Mouse (Mus musculus) urinary bladder, postnatal 10 days (tissue): ENCODE measurements around the gene Clstn2.

ENCODE experiments used
- DNase-seq: peaks from one replicate; pipeline ENCODE4 v3.0.0; 2022; ENCODE audit warnings: low spot score

The Clstn2 gene

DNA sequence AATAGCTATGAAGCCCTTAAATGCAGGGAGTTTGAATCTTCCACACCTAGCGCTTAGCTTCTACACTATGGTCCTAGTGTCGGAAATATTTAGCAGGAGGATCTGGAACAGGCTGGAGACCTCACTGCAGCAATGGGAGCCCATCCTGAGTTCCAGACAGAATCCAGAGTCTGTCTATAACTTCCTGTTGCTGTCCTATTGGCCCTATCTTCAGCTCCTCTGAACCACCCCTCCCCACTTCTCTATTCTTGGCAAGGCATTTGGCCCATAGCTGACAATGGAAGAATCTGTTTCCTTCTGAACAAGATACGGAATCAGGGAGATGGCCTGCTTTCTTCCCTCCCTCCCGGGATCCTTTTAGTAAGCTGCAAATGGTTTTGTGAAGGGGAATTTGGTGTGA lies 488.6 kb downstream of the Clstn2 start:
- no peak for DNase-seq

DNA sequence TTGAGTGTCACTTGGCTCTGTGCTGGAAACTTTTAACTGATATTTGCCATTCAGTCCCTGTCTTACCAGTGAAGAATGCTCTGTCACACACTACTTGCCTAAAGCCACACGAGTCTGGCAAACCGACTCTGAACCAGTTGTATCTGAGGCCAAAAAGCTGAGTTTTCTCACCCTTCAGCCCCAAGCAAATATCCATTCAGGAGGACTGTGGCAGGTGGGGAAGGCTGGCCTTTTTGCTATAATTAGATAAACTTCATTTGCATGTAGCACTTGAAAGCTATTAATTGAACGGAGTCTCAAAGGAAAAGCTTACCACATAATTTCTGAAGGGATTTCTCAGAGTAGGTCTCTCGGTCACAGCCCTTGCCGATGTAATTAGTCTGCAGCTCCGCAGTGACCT lies 491.6 kb downstream of the Clstn2 start:
- DNase-seq: no peak

DNA sequence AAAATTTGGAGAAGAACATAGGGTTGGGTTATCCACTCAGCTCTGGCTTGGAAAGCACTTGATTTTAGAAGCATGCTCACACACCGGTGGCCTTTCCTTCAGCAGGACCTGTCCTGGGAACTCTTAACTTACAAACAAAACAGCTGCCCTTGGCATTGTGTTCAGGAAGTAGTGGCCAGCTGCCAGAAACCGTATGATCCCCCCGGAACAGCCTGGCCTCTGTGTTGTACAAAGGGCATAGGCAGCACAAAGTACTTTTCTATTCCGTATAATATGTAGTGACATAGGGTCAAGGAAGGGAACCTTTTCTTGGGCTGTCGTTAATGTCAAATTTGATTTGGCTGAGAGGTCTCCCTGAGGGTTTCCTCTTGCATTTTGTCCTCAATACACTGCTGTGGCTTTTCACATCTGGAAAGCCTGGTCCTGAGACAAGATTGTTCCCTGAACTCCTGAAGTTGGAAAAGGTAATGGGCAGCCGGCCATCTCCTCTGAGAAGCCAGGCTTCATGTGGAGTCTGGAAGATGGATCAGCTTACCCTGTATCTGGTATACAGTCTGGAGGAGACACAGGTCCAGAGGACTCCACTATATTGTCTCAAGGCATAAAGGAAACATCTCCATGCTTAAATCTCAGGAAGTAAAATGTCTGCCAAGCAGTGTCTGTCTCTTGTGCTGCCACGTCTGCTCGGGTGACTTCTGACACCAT lies 494.8 kb downstream of the Clstn2 start:
- no peak for DNase-seq

DNA sequence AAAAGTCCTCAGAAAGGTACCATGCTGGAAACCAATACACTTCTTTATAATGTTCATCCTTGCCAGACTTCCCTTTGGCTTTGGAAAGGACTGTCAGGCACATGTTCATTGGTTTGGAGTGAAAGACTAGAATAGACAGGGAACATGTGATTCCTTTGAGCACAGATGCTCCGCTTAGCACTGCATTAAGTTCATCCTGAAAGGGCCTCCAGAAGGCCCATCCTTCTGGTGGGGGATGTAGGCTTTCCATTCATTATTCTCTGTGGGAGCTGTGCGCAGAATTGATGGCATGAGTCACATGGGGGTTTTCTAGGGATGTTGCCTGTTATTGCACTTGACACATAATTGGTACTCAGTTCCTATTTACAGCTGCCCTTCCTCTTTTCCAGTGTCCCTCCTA lies 498.8 kb downstream of the Clstn2 start:
- no peak for DNase-seq

DNA sequence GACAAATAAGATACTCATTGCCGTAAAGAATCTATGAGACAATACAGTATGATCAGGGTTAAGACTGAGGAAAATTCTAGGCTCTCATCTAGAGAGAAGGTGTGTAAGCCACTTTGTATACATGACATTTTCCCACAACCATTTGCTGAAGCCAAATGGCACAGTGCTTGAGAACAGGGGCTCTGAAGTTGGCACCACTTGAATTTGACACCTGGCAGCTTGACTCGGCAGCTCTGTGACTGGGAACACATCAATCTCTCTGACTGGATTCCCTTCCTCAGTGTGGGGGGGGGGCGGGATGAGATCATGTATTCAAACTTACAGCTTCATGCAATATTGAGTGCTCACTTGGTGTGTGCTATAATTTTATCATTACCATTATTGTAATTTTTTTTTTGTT lies 499.7 kb downstream of the Clstn2 start:
- no peak for DNase-seq

DNA sequence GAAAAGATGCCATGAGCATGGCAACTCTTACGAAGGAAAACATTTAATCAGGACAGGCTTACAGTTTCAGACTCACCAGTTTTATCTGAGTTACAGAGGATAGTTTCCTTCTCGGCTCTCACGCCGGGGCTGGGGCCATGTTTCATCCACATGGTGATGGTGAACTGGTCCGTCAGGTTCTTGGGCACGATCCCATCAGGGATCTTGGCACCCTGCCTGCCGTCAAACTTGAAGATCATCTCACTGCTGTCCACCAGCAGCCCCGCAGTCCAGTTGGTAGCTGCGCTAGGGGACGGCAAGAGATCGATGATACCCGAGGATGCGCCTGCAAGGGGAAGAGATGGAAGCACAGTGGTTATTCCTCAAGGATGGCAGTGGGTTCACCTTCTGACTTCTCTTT lies 500.4 kb downstream of the Clstn2 start:
- no peak for DNase-seq

DNA sequence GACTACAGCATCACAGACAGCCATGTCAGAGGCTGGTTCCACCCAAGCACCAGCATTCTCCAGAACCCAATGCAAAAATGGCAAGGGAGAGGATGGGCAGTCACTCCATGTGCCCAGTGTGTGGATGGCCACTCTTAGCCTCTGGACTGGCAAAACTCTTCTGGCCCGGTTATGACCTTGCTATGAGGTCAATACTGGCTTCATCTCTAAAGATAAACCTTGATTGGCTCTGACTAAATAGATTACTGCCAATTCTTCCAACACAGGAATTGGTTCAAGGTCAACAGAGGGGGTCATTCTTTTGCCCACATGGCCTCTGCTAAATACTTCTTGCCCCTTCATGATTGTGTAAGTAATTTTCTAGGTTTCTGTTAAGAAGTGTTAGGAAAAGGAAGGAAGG lies 505.1 kb downstream of the Clstn2 start:
- DNase-seq: no peak

DNA sequence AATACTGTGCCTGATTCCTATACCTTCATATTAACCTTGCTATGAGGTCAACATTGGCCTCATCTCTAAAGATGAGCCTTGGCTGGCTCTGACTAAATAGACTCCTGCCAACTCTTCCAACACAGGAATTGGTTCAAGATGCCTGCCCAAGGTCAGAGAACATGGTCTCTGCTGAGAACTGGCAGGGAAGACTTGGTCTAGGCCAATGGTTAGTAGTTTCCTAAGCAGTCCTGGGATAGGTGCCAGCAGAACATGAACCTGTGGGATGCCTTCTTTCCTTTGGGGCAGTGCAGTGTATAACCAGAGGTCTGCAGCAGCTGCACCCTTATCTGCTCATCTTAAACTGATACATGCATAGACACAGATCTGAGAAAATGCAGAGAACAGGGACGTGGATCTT lies 505.7 kb downstream of the Clstn2 start:
- DNase-seq: no peak

DNA sequence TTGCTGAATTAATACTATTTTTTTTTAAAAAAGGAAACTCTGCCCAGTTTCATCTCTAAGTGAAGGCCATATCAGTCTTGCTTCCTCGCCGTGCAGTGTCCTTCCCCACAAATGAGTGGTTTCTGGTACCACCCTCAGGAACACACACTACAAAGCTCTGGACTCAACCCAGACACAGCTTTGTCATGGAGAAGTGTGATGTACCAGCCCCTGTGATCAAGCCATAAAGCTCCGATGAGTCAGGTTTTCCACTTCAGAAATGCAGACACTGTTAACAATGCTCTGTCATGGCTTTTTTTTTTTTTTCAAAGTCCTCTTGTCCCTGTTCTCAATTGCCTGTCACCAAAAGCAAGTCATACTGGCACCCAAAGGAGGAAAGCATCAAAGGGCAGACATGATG lies 507.4 kb downstream of the Clstn2 start:
- no peak for DNase-seq

DNA sequence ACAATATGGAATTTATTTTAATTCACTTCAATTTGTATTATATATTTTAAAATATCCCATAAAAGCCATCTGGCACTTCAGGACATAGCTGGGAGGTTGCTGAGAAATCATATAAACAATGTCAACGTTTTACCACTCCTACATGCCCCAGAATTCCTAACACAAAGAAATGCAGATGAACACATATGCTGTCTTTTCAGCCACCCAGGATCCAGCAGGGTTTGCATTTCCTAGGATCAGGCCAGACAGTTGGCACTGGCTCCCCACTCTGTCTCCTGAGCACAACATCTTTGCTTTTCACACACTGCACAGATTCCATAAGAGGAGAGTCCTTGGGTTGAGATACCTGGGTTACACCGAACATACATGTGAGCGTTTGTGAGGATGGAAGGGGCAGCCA lies 508.1 kb downstream of the Clstn2 start:
- no peak for DNase-seq

DNA sequence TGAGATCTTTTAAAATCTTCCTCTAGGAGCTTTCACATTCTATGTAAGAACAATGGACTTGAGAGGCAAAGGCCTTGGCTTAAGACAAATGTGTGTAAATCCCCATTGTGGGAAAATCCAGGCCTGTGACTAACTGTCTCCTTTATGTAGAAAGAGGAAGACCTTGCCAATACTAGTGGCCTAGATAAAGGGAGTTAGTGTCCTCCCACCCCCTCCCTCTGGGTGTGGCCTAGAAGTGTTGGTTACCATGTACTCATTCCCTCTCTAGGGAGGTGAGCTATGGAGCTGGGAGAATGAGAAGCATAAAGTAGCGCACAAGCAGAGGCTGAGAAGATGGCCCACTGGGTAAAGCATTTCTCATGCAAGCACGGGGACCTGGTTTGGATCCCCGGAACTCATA lies 512.2 kb downstream of the Clstn2 start:
- no peak for DNase-seq

DNA sequence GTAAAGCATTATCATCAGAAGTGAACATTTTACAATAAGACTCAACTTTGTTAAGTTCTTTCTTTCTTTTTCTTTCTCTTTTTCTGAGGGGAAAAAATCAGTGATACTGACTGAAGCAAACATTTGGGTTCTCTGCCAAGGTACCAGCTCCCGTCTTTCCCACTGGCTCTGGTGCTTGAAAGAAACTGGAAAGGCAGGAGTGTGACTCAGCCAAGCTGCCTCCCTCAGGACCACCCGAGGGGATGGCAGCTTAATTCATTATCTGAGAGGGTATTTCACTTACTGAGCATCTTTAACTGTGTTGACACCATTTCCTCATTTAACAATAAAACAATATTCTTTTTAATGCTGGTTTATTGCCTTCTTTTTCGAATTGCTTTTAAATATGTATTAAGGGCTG lies 516.0 kb downstream of the Clstn2 start:
- no peak for DNase-seq

DNA sequence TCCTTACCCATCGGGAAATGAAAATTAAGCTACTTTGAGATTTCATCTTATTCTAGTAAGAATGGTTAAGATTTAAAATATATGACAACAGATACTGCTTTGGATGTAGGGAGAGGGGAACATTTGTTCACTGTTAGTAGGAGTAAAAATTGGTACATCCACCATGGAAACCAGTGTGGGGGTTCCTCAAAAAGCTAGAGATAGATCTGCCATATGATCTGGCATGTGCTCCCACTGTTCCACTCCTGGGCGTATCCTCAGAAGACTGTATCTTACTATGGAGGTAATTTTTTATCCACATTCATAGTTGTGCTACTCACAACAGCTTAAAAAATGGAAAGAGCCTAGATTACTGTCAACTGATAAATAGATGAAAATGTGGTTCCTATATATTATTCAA lies 518.3 kb downstream of the Clstn2 start:
- no peak for DNase-seq

DNA sequence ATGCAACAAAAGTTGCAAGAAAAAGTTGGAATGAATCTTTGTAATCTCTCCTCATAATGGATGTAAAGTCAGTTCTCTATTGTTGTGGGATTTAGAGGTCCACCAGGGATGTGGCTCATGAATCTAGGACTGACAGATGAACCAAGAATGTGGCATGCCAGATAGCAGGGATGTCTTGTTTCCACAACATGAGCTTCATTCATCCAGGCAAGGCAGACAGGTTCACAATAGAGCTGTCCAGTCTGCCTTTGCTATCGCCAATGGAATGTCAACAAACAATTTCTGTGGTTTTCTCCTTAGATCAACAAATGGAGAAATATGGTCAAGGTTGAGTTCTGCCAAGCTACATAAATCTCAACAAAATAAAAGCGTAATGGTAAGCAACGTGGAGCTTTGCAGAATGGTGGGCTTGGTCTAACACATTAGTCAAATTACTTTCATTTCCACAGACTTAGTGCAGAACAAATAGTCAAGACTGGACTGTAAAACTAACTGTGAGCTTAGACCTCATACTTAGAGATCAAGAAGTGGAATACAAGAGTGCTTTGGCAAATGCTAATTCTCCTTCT lies 520.6 kb downstream of the Clstn2 start:
- DNase-seq: no peak

DNA sequence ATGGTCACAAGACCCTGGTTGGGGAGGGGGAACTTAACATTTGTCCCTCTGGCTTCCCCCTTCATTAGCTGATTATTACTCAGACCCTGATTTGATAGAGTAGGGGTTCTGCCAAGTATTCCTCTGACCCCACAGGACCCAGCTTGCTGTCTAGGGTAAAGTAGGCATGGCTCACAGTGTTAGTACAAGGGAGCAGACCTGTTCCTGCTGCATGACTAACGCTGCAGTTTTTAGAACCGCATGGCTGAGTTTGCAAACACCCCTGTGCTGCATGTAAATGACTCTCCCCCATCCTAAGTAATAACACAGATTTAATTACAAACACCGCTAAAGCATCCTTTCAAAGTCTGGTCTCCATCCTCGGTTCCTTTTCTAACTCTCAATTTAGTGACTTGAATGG lies 531.6 kb downstream of the Clstn2 start:
- no peak for DNase-seq

DNA sequence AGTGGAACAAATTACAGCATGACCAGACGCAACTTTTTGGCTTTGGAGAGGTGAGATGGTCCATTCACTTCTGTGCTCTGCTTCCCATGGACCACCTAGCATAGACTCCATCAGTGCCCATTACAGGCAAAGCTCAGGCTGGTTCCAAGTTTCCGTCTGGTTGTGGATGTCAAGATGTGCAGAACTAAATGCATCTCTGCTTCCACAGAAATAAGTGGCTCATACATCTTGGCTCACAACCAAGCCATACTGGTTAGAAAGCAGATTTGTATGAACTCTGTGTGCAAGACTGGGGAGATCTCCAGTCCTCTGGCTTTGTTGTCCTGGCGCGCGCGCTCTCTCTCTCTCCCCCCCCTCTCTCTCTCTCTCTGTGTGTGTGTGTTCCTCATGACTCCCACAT lies 537.9 kb downstream of the Clstn2 start:
- no peak for DNase-seq

DNA sequence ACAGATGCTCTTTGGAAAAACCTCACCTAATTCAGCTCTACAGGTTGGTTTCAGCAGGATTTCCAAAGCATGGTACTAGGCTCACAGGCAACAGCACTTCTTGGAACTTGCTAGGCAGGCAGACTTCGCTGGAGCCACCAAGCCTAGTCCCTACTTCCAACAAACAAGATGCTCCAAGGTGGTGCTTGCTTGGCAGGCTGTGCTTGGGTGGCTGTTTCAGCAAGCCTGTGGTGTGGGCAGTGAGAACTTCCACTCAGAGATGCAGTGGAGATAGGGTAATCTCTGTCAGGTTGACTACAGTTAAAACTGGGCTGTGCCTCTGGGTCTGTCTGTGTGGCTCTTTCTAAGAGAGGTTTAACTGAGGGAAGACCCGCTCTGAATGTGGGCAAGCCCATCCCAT lies 541.4 kb downstream of the Clstn2 start:
- DNase-seq: no peak

DNA sequence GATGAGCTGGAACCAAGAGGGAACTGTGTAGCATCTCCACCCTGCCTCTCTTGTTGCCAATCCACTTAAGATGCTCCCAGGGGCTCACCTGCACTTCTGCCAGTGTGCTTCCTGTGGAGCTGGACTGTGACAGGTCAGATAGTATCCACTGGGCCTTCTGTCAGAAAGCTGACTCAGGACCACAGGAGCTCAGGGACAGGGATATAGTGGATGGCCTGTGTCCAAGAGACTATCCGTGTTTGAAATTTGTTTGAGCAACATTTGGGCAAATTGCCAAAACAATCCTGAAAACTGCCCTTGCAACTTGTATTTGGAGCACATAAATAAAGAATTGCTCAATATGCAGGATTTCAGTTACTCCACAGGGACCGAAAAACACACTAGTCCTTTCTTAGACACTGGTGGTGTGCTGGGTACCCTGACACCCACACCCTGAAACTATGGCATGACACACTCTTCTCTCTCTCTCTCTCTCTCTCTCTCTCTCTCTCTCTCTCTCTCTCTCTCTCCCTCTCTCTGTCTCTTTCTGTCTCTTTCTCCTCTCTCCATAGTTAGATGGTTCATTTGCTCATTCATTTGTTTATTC lies 542.3 kb downstream of the Clstn2 start:
- DNase-seq: no peak

DNA sequence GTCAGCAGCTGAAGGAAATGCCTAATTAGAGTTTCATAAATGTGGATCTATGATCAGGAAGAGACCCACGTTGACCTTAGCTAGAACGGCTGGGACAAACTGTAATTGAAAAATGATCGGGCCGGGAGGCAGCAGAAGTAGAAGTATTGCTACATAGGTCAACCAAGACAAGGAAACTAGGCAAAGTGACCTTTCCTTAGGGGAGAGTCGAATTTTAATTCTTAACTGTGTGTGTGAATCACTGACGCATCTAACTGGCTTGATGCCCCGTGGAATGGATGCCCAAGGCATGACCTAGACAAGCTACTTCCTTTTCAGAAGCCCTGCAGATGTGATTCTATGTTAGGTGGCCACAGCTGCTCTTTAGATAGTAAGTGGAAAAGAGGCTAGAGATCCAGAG lies 546.2 kb downstream of the Clstn2 start:
- no peak for DNase-seq

DNA sequence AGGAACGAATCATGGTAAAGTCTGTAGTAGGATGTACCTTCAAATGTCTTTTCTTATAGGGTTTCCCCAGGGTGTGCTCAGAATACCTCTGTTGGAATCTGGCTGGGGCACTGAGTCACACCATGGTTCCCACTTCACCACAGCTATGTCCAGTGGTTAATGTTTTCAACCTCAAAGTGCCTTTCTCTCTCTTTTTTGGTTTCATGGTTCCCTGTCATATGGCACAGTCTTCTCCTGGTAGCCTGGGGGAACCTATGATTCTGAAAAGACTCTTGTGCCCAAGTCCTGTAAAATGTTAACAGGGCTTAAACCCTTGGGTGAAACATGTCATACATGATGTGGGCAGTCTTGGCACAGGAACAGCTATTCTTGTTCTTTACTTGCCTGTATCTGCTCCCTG lies 551.8 kb downstream of the Clstn2 start:
- DNase-seq: no peak

DNA sequence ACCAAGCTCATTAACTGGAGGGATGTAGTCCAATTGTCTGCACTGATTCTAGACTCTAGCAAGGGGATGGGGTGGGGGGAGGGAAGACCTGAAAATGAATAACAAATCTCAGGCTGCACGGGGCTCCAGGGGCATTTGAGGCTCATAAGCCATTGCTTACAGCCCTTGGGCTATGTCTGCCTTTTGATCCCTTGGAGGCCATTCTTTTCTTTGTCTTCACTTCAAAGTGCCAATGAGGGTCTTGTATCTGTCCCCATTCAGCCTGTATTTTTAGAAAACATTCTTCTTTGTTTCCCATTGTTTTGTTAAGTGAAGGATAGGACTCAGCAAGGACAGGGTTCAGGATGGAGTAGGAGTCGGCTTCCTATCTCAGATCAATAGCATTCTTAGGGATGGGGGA lies 556.0 kb downstream of the Clstn2 start:
- no peak for DNase-seq

DNA sequence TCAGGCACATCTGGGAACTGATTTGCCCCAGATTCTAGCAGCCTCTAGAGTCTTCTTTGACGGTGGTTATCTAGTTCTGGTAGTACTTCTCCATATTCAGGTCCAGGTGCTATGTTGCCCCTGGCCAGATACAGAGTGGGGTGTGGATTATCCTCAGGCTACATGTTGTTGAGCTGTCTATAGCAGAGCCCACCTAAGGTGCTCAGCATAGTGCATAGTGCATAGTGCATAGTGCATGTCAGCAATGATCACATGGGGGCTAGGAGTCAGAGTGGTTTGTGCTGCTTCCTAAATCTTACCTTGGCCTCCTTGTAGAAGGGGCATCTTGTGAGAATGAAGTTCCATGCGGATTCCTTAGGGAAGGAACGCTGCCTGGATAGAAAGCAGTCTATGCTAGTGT lies 556.5 kb downstream of the Clstn2 start:
- DNase-seq: no peak

DNA sequence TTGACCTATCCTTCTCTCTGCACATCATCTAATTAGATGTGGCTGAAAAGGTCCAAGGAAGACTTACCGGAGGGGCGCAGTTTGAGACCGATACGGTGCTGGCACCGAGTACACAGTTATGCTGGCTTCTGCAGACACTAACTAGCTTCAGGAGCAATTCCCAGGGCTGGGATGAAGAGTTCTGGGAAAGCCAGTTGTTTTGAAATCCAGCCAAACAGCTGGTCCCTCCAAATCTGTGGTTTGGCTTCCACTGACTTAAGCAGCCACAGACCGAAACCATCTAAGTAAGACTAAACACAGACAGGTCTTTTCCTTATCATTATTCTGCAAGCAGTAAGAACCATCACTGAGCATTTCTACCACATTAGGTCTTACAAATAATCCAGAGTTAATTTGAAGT lies 558.1 kb downstream of the Clstn2 start:
- no peak for DNase-seq

DNA sequence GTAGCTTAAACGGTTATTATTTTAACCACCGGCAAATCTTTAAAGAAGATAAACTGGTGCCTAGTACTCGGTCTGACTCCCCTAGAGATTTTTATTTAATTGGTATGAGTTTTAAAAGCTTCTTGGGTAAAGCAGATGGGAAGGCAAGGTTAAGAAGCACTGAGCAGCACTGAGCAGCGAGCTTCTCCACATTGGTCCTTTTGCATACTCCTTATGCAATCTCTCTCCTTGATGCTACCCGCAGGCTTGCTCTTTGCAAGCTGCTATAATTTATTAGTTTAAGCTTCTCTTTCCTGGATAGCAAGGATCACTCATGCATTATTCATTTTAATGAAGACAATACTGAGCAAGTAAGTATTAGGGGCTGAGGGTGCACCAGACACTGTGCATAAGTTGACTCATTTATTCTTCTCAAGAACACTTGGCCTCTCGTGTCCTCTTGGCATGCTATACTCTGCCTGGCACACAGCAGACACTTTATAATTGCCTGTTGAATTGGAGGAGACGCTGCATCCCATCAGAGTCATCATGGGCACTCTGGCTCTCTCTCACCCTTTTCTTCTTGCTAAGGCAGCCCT lies 561.9 kb downstream of the Clstn2 start:
- no peak for DNase-seq
